Mouse (Mus musculus) cerebellum, adult 2 months (tissue): ENCODE data around the gene Stk39.

Experiments
- CTCF ChIP-seq: fragments of 200-500 bp; IDR thresholded peaks from 2 replicates; pipeline ENCODE4 v1.5.1; 2011; ENCODE audit warnings: low read depth, mild to moderate bottlenecking, control low read depth, low read length, moderate library complexity, borderline replicate concordance; ENCODE audit not compliant: insufficient read depth
- POLR2A ChIP-seq: fragments of 200-500 bp; IDR thresholded peaks from 2 replicates; pipeline ENCODE4 v1.6.1; 2011; ENCODE audit warnings: low read length, control low read depth, borderline replicate concordance; ENCODE audit not compliant: insufficient read depth

DNA sequence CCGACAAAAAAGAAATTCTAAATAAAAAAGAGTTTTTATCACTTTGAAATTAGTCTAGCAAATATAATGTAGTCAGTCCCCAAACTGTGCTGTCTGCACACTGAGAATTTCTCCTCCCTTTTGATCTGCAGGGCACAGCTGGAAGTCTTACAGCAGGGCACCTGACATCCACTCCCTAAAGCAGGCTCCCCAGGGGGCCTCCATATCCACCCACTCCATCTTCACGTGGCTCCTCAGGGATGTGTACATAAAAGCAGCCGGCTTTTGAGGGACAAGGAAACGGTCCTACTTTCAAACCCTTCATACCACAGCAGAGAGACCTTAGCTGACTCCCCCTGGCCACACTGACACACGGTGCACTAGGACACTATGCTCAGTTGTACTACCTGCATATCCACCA, 180.2 kb downstream of the Stk39 start:
- TF ChIP-seq CTCF (no peak), POLR2A (no peak)
